Mouse (Mus musculus) urinary bladder, postnatal 36 days (tissue): Measurements from ENCODE around the gene Gm5485.
A peak's percentile ranks its signal among the peaks of the same experiment; 100 is the strongest.

Experiments used
- DNase-seq, 2 experiments: peaks; one replicate each; pipeline ENCODE4 v3.0.0; 2022; ENCODE audit warnings: low spot score in 2 of 2, mixed read lengths in 1 of 2

Gm5485 gene

GRCm38 (mm10) chr16:48372461-48372860 is 39.8 kb downstream of the Gm5485 start:
- DNase-seq: no peak

- DNase-seq: no peak
Observed at GRCm38 (mm10) chr16:48368096-48368495, 44.1 kb downstream of the Gm5485 start.

GRCm38 (mm10) chr16:48366801-48367200 is 45.4 kb downstream of the Gm5485 start:
- DNase-seq: no peak

- no peak for DNase-seq
Observed at GRCm38 (mm10) chr16:48360887-48361286, 51.3 kb downstream of the Gm5485 start.

GRCm38 (mm10) chr16:48356417-48356816 is 55.8 kb downstream of the Gm5485 start:
- peak; percentile 18 to 22 for DNase-seq

GRCm38 (mm10) chr16:48355716-48356115 is 56.5 kb downstream of the Gm5485 start:
- DNase-seq: no peak
